Mouse (Mus musculus): ENCODE data around the gene Kat6b. TPM values are rescaled to one million over a fixed set of nuclear protein-coding genes. Genes with fewer than 3 reads are reported as not detected.

Kat6b gene
- polyA plus RNA-seq (2012; rRNA removed) = 26.2 and 26.3 TPM in 2 replicates

DNA sequence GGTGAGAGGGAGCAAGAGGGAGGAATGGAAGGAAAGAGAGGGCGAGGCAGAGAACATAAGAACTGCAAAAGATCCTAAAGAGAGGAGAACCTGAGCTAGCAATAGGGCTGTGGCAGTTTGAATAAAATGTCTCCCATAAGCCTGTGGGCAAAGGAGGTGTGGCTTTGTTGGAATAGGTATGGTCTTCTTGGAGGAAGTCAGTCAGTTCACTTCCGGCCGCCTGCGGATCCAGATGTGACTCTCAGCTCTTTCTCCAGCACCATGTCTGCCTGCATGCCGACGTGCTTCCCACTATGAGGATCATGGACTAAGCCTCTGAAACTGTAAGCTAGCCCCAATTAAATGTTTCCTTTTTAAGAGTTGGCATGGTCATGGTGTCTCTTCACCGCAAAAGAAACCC lies at the start of gene Kat6b:
Gene Kat6b, plus strand, starts transcription at position 204 of the 400 bp plus-strand sequence.
- Histone ChIP-seq H3K4me1 (ENCODE audit: control insufficient read depth, insufficient read depth, low read length) (no peaks in the 10 kb centered on the region), H3K4me3 (ENCODE audit: insufficient read depth, low read length) (no peak within 1 kb of the TSS), H3K27ac (ENCODE audit: insufficient read depth, low read length) (no peak within 1 kb of the TSS)
- no peak for TF ChIP-seq CTCF (IDR thresholded peaks at IDR 0.05; ENCODE audit: extremely low read depth, insufficient read depth, low read length)
- no peak for TF ChIP-seq POLR2A (IDR thresholded peaks at IDR 0.05; ENCODE audit: extremely low read depth, insufficient read depth, low read length)

DNA sequence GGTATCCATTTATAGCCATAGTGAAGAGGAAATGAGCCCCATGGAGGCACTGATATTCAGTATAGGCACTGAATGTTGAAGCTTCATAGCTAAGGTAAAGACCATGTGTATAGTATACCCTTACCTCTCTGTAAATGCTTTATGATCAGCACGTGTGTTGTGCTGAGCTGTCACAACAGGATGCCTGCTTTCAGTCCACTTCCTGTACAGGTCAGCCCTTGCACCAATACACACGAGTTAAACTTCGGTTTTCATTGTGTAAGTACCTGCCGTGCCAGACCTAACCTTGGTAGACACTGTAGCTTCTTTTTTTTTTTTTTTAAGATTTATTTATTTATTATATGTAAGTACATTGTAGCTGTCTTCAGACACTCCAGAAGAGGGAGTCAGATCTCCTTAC lies 47.8 kb upstream of the Kat6b start:
- no peak for TF ChIP-seq POLR2A (IDR thresholded peaks at IDR 0.05; ENCODE audit: extremely low read depth, insufficient read depth, low read length)
- no peak for TF ChIP-seq CTCF (IDR thresholded peaks at IDR 0.05; ENCODE audit: extremely low read depth, insufficient read depth, low read length)
- no peak overlapping the region for H3K27ac ChIP-seq (ENCODE audit: insufficient read depth, low read length)
- H3K4me1 ChIP-seq (ENCODE audit: control insufficient read depth, insufficient read depth, low read length) = no peaks in the 10 kb centered on the region
- no peak overlapping the region for H3K4me3 ChIP-seq (ENCODE audit: insufficient read depth, low read length)

DNA sequence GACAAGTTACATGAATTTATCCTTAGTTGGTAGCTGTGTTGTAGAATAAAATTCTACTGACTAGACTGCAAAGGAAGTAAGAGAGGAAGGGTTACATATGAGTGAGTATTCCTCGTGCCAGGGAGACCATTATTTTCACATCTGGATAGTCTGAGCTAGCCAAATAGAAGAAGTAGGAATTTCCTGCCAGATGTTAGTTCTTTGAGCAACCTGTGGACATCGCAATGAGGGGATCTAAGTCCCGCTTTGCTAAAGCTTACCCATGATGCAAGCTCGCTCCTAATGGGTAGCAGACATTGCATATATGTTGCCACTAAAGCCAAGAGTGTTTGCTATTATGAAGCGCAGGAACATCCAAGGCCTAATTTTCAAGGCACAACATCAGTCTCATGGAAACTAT lies 47.2 kb upstream of the Kat6b start:
- no peaks in the 10 kb centered on the region for H3K4me1 ChIP-seq (ENCODE audit: control insufficient read depth, insufficient read depth, low read length)
- TF ChIP-seq CTCF (IDR thresholded peaks at IDR 0.05; ENCODE audit: extremely low read depth, insufficient read depth, low read length) (no peak), POLR2A (IDR thresholded peaks at IDR 0.05; ENCODE audit: extremely low read depth, insufficient read depth, low read length) (no peak)
- no peak overlapping the region for H3K4me3 ChIP-seq (ENCODE audit: insufficient read depth, low read length)
- H3K27ac ChIP-seq (ENCODE audit: insufficient read depth, low read length) = no peak overlapping the region

DNA sequence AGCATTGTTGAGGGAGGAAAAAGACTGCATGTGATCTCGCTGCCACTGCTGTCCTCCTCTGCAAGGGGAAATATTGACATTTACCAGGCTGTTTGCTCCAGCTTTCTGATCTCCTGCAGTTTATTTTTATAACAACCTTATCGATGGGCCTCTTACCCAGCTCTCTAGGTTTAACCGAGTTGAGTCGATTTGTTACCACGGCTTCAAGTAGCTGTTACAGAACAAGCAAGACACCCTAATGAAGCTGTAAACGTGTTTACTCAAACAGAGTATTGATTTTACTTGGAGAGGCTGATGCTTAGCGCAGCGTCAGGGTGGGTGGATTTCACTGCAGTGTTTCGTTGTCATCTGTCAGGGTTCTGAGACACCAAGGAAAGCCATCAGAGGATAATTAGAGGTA lies 46.5 kb upstream of the Kat6b start:
- TF ChIP-seq CTCF (IDR thresholded peaks at IDR 0.05; ENCODE audit: extremely low read depth, insufficient read depth, low read length) (no peak), POLR2A (IDR thresholded peaks at IDR 0.05; ENCODE audit: extremely low read depth, insufficient read depth, low read length) (no peak)
- Histone ChIP-seq H3K4me3 (ENCODE audit: insufficient read depth, low read length) (no peak overlapping the region), H3K27ac (ENCODE audit: insufficient read depth, low read length) (no peak overlapping the region), H3K4me1 (ENCODE audit: control insufficient read depth, insufficient read depth, low read length) (no peaks in the 10 kb centered on the region)

DNA sequence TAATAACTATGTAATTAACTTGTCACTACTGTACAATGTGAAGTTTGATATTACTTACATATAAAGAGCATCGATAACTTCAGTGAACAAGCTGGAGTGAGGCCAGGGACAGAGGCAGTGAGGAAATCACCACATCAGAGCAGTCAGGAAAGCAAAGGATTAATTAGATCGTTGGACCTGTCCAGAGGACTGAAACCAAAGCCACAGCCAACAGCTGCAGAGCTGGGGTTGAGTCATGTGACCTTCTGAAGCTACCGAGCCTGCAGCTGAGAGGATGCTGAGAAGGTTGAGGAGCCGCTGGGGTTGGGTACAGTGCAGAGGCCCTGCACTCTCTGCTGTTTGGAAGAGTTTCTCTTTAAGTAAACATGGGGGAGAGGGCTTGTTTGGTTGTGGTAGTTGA lies 41.4 kb upstream of the Kat6b start:
- Histone ChIP-seq H3K4me1 (ENCODE audit: control insufficient read depth, insufficient read depth, low read length) (no peaks in the 10 kb centered on the region), H3K4me3 (ENCODE audit: insufficient read depth, low read length) (no peak overlapping the region), H3K27ac (ENCODE audit: insufficient read depth, low read length) (no peak overlapping the region)
- TF ChIP-seq POLR2A (IDR thresholded peaks at IDR 0.05; ENCODE audit: extremely low read depth, insufficient read depth, low read length) = no peak
- TF ChIP-seq CTCF (IDR thresholded peaks at IDR 0.05; ENCODE audit: extremely low read depth, insufficient read depth, low read length) = no peak

DNA sequence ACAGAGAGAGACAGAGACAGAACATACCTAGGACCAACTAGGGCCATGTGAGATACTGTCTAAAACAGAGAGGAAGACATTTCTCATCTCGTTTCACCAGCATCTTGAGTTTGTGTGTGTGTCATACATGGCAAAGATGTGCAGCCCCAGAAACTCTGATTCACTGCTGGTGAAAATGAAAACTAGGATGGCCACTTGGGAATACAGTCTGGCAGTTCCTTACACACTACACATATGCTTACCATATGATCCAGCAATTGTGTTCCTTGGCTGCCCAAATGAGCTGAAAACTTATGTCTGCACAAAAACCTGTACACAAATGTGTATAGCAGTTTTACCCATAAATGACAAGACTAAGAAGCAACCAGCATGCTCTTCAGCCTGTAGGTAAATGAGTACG lies 40.7 kb upstream of the Kat6b start:
- TF ChIP-seq CTCF (IDR thresholded peaks at IDR 0.05; ENCODE audit: extremely low read depth, insufficient read depth, low read length) = no peak
- no peak for TF ChIP-seq POLR2A (IDR thresholded peaks at IDR 0.05; ENCODE audit: extremely low read depth, insufficient read depth, low read length)
- Histone ChIP-seq H3K4me1 (ENCODE audit: control insufficient read depth, insufficient read depth, low read length) (no peaks in the 10 kb centered on the region), H3K4me3 (ENCODE audit: insufficient read depth, low read length) (no peak overlapping the region), H3K27ac (ENCODE audit: insufficient read depth, low read length) (no peak overlapping the region)

DNA sequence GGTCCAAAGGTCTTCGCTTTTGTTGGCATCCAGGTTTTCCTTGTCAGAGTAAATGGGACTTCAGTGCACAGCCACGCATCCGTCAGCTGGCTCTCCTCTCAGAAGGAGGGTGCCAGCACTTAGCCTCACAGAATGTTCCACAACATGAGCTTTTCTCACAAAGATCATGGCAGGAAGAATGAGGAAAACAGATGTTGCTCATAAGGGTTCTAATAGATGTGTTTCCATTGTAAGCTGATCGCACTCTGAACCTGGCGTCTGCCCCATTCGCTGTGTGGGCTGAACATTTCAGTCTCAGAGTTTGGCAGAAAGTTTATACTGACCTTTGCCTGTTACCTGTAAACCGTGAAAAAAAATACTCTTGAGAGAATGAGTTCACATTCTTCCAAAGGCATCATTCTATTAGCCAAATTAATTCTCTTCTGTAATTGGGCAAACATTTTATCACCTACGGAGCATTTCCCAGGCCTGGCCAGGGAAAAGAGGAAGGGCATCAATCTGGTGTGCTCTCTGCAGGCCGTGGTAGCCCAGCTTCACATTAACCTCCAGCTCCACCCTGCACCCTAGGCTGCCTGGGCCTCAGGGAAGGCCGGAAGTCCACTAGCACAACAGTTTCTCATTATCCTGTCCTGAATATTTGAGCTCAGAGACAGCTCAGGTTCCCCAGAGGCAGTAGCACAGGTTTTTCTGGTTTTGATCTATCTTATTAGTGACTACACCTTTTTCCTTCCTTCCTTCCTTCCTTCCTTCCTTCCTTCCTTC lies 39.3 kb upstream of the Kat6b start:
- no peak for TF ChIP-seq POLR2A (IDR thresholded peaks at IDR 0.05; ENCODE audit: extremely low read depth, insufficient read depth, low read length)
- H3K4me1 ChIP-seq (ENCODE audit: control insufficient read depth, insufficient read depth, low read length) = no peaks in the 10 kb centered on the region
- H3K4me3 ChIP-seq (ENCODE audit: insufficient read depth, low read length) = no peak overlapping the region
- no peak overlapping the region for H3K27ac ChIP-seq (ENCODE audit: insufficient read depth, low read length)

DNA sequence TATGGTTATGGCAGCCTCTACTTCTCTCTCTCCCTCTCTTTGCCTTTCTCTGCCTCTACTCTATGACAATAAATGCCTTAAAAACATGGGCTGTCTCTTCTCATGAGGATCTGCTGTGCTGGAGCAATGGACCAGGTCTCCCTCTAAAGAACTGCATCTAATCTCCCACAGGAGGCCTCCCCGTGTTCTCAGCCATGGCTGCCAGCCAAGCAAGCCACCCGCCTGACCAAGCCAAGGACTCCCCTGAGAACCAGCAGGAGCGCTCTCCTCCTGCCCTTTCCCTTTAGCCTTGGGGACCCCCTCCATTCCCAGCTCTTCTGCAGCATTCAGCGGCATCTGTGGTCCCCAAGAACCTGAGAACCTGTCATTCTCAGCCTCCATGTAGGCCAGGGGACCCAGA lies 28.7 kb upstream of the Kat6b start:
- Histone ChIP-seq H3K4me3 (ENCODE audit: insufficient read depth, low read length) (no peak overlapping the region), H3K27ac (ENCODE audit: insufficient read depth, low read length) (no peak overlapping the region), H3K4me1 (ENCODE audit: control insufficient read depth, insufficient read depth, low read length) (no peaks in the 10 kb centered on the region)
- TF ChIP-seq CTCF (IDR thresholded peaks at IDR 0.05; ENCODE audit: extremely low read depth, insufficient read depth, low read length) (no peak), POLR2A (IDR thresholded peaks at IDR 0.05; ENCODE audit: extremely low read depth, insufficient read depth, low read length) (no peak)

DNA sequence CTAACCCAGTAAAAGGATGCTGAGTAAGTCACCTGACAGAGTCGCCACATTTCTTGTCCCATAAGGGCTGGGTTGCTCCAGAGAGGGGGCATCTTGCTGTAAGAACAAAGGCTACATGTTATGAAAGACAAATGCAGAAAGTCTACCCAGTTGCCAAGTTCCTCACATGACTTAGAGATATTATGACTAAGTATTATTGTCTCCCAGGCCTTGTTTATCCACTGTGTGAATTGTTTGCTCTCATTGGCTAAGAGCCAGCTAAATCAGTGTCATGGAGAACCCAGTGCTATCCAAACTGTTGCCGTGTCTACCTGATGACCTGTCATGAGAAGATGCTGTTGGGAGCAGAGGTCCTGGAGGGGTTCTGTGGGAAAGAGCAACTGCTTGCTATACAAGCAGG lies 27.3 kb upstream of the Kat6b start:
- Histone ChIP-seq H3K4me3 (ENCODE audit: insufficient read depth, low read length) (no peak overlapping the region), H3K4me1 (ENCODE audit: control insufficient read depth, insufficient read depth, low read length) (no peaks in the 10 kb centered on the region), H3K27ac (ENCODE audit: insufficient read depth, low read length) (no peak overlapping the region)
- TF ChIP-seq POLR2A (IDR thresholded peaks at IDR 0.05; ENCODE audit: extremely low read depth, insufficient read depth, low read length) (no peak), CTCF (IDR thresholded peaks at IDR 0.05; ENCODE audit: extremely low read depth, insufficient read depth, low read length) (no peak)

DNA sequence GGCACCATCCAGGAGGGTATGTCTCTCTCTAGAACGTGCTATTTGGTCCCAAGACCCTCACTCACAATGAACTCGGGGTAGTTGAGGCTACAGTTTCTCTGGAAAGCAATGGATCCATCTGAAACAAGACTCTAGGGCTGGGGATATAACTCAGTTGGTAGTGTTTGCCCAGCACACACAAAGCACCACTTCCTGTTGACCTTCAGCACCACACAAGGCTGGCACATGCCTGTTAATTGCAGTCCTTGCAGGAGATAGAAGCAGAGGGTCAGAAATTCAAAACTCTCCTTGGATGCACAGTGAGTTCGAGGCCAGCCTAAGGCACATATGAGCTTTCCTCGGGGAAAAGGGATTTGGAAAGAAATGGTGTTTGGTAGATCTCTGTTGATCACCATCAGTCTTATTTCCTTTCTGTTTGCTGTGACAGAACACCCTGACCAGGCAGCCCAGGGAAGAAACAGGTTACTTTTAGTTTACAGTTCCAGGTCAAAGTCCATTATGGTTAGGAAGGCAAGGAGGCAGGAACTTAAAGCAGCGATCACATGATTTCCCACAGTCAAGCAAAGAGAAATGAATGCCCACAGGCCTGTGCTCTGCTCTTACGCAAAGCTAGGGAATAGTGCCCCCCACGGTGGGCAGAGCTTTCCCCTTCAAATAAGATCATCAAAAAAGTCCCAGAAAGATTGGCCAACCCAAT lies 25.4 kb upstream of the Kat6b start:
- no peak overlapping the region for H3K4me3 ChIP-seq (ENCODE audit: insufficient read depth, low read length)
- H3K4me1 ChIP-seq (ENCODE audit: control insufficient read depth, insufficient read depth, low read length) = no peaks in the 10 kb centered on the region
- H3K27ac ChIP-seq (ENCODE audit: insufficient read depth, low read length) = no peak overlapping the region
- TF ChIP-seq CTCF (IDR thresholded peaks at IDR 0.05; ENCODE audit: extremely low read depth, insufficient read depth, low read length) (no peak), POLR2A (IDR thresholded peaks at IDR 0.05; ENCODE audit: extremely low read depth, insufficient read depth, low read length) (no peak)
